Mouse (Mus musculus) embryo, embryonic 11 days (tissue): Measurements from ENCODE around the gene 4930404H24Rik.

Experiments
- DNase-seq: peaks from one replicate; pipeline ENCODE4 v3.0.0-alpha.2; 2015

The 4930404H24Rik gene

GRCm38 (mm10) chr2:153542936-153543668 lies 50.5 kb downstream of the 4930404H24Rik start:
- DNase-seq, result no peak
